Mouse (Mus musculus) urinary bladder, adult 18-20 months (tissue): Measurements from ENCODE around the gene Olfr1082.
"Not testable (repeated sequence)": the region's sequence is repeated elsewhere in the genome, so short reads cannot be mapped to it uniquely, and the experiment has no call there.

Experiments used
- DNase-seq, 2 experiments: peaks; one replicate each; pipeline ENCODE4 v3.0.0; 2022; ENCODE audit warnings: low spot score in 2 of 2, mixed read lengths in 2 of 2

Gene Olfr1082

GRCm38 (mm10) chr2:86598866-86599265, at the start of gene Olfr1082:
Gene Olfr1082, minus strand, starts transcription at chr2:86598966.
- DNase-seq, result not testable (repeated sequence)

GRCm38 (mm10) chr2:86639625-86640024, 40.9 kb upstream of the Olfr1082 start, which contains the start of gene Olfr1084:
Gene Olfr1084, minus strand, starts transcription at chr2:86639725.
- not testable (repeated sequence) for DNase-seq

GRCm38 (mm10) chr2:86558135-86558534, 40.6 kb downstream of the Olfr1082 start, which contains the start of gene Olfr1080:
Gene Olfr1080, minus strand, starts transcription at chr2:86558235.
- not testable (repeated sequence) for DNase-seq
